Mouse (Mus musculus) kidney, adult 9 months (tissue): ENCODE data around the gene Ascl2.

Experiments used
- DNase-seq: peaks from one replicate; pipeline ENCODE4 v3.0.0; 2022

Gene Ascl2

DNA sequence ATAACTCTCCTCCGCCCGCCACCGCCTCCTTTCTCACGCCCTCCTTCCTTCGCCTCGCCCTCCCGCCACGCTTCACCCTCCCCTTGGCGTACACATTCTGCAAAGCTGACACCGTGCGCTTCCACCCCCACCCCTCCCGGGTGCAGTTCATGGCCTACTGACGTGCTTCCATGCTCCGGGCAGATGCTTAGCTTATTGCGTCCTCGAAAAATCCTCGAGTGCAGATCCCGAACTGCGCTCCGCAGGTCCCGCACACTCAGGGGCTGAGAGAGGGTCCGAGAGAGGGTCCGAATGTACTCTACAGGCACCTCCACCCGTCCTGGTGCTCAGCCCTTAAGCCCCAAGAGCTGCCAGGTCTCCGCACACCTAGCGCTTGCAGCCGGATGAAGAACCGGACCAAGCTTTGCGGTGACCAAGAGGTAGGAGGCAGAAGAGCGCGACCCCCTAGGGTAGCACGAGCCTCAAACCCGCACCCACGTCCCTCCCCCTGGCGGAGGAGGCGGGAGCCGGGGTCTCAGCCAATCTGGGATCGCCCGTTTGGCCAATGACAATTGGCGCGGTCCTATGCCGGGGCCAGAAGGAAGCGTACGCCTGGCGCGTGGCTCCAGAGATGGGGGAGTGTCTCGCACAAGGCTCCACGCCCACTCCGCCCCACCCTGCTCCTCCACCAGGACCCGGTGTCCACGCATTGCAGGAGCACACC lies at the start of gene Ascl2:
Ascl2 (minus strand) TSS at position 456 of the 703 bp plus-strand sequence.
- DNase-seq, result no peak

DNA sequence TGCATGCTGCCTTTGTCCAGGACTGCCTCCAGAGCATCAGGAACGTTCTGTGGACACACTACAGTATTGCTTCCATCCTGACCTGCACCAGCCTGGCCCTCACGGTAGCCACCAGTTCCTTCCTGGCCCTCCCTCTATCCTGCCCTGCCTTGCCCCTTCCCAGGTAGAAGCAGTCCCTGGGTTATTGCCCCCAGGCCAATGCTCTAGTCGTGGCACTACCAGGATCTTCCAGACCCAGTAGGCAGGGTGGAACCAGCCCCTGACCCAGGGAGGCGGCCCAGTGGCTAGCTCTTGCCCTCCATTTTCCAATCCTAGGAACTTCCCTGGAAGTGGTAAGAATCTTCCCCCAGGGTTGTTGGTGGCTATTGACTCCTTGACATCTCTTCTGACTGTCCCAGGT lies 48.1 kb upstream of the Ascl2 start:
- no peak for DNase-seq

DNA sequence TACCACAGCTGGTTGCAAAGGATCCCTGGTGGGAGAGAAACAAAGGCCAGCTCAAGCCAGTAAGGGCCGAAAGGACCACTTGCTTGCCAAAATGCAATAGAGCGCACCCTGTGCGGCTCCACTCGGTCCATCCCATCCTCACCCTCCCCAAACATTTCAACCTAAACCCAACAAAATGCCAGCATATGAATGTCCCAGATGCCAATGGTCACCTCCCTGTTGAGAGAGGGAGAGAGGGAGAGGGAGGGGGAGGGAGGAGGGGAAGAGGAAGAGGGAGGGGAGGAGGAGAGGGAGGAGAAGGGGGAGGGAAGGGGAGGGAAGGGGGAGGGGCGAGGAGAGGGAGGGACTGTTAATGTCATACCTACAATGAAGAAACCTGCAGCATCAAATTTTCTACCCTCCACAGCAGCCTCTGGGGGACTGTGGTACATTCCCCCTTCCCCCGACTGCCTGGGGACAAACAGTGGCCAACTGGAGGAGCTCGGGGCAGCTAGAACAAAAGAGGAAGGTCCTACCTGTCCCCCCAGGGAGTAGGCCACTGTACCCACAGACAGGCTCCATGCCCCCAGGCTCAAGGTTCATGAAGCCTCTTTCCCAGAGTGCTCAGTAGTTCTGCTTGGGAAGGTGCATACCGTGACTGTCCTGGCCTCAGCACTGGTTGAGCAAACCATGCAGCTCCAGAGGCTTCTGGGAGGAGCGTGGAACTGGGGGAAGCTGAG lies 47.5 kb upstream of the Ascl2 start:
- no peak for DNase-seq

DNA sequence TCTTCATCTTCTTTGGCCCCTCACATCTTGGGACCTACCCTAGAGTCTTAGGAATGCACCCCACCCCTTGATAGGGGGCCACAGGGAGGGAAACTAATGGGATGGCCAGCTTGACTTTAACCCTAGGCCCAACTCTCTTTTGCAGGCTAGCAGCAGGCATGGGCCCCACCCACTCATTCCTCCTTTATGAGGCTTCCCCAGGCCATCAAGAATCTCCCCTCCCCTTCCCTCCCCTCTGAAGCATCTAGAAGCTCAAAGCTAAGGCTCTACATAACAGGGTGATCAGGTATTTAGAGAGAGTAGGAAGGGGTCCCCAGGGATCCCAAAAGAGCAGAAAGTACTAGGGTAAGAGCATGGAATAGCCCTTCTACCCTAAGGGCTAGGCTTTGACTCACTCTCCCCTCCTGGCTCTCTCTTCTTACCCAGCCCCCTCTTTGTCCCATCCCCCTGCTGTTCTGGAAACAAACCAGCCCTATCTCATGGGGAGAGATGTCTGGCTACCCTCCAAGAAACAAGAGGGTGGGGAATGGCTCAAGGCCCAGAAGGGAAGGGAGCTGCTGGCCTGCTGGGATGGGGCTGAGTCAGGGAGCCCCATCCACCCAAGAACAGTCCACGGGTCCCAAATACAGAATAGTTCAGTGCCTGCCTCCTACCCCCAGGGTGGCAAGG lies 46.8 kb upstream of the Ascl2 start:
- DNase-seq, result peak; percentile 76

DNA sequence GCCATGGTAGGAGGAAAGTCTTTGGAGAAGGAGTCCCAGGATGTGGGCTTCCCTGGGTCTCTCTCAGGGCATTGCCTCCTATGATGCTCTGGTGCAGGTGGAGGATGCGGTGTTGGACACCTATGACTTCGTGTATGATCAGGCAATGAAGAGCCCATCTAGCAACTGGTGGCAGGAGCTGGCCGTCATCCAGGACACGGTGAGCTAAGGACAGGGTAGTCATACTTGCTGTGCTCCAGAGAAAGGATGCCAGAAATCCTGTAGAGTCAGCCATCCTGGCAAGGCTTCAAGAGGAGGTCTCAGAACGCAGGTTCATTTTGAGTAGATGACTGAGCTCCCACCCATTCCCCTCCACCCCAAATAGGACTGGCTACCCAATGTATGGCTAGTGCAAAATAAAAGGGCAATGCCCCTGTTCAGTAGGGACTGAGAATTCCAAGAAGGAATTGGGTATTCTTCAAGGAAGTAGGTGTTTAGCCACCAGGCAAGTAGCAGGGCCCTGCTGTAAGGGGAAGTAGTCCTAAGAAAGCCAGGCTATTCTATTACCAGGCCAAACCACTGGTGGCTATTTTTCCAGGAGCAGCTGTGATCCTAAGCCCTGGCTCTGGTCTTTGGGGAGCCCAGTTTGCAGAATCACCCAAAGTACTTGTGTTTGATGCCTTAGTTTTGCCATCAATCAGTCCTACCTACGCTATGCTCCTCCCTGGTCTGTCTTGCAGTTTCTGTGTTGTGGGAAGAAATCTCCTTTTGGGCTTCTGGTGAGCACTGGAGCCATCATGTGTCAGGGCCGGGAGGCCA lies 46.0 kb upstream of the Ascl2 start:
- DNase-seq, result no peak

DNA sequence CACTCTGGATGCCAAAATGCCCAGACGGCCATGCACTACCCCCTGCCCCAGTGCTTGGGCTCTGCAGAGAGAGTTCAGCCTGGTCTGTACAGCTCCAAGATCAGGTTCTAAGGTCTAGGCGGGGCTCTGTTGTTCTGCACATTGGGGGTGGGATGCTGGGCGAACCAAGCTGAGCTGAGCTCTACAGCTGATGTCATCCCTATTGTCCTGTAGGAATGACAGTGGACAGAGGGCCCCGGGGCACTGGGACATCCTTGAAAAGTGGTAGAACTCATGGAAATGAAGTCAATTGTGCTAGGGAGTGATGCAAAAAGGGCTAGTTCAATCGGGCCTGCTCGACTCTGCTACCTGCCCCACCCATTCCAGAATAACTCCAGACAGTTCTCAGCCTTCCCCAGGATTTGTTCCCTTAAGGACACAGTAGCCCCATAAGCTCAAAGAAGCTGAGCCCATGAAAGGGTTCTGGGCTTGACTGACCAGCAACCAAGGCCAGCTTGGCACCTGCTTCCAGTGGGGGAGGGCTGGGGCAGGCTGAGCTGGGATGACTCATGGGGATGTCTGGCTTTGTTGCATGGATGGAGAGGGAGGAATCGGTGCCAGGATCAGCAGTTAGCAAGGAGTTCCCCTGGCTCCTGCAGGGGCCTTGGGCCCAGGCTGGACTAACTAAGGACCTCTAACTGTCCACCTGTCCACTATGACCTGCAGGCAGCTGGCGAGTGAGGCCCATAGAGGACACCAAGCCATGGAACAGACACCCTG lies 44.5 kb upstream of the Ascl2 start:
- DNase-seq, result no peak

DNA sequence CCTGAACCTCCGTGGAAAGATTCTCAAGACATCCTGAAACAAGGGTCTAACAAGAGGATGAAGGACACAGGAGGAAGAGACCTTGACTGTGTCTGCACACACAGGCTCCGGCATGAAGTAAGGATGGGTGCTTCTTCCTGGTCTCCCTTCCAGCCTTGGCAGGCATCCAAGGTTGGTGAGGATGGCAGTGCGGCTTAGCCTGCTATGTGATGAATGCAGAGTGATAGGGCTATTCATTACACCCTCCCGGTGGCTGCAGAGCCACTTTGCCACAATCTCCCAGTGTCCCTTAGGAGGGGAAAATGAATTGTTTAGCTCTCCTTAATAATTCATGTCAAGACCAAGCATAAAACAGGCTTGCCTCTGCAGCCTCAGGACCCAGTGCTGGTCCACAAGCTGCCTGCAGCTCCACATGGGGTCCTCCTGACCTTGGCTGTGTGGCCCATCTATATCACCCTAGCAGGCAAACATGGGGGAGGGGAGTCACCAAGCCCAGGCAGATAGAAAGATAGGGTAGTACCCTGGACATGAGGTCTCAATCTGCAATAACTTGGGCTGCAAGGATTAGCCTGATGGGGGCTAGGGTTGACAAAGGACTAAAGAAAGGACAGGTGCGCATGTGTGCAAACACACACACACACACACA lies 43.3 kb upstream of the Ascl2 start:
- no peak for DNase-seq

DNA sequence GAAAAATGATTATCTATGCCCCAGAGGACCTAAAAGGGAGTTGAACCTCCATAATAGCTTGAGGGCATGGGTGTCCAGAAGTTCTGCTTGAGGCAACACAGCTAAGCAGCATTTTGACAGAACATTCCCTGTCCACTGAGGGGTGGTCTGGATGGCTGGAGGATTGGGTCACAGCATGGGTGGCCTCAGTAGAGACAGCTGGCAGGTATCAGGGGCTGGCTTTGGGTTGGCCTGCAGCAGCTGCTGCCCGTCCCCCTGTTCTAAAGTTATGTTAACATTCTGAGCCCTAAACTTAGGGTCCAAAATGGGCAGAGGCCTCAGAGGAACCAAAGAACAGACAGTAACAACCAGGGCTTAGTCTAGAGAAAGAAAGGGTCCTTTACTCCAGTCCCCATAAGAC lies 42.2 kb upstream of the Ascl2 start:
- DNase-seq, result no peak

DNA sequence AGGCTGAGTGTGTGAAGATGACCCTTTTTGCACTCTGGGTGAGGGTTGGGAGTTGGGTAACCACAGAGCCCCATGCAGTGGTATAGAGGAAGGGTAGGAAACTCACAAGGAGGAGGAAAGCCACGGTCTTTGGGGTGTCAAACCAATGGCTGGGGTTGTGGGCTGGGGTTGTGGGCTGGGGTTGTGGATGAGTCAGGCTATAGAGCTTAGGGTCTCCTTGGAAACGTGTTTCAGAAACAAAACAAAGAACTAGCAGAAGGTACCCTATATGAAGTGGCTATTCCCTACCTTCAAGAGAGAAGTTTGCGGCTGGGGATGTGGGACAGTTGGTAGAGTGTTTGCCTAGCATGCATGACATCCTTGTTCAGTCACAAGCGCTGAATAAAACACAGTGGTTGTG lies 40.9 kb upstream of the Ascl2 start:
- no peak for DNase-seq

DNA sequence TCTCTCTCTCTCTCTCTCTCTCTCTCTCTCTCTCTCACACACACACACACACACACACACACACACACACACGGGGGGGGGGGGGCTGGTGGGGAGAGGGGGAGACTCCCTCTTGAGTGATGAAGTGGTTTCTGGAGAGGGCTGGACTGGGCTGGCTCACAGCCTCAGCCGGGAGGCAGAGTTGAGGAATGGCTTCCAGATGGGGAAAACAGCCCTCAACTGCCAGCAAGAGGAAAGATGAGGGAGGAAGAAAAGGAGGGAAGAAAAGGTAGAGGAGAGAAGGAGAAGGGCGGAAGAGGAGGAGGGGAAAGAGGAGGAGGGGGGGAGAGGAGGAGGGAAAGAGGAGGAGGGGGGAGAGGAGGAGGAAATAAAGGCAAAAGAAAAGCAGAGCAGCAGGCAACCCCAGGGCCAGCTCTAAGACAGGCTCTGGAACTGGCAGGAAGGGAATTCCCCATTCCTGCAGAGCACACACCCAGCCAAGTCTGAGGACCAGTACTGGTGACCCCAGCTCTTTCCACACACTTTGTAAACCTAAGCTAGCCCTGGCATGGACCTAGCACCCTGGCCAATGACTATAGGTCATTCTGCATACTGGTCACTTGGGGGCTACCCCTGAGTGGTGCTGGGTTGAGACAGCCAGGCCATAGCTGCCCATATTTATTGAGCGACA lies 40.1 kb upstream of the Ascl2 start:
- DNase-seq, result peak; percentile 41

DNA sequence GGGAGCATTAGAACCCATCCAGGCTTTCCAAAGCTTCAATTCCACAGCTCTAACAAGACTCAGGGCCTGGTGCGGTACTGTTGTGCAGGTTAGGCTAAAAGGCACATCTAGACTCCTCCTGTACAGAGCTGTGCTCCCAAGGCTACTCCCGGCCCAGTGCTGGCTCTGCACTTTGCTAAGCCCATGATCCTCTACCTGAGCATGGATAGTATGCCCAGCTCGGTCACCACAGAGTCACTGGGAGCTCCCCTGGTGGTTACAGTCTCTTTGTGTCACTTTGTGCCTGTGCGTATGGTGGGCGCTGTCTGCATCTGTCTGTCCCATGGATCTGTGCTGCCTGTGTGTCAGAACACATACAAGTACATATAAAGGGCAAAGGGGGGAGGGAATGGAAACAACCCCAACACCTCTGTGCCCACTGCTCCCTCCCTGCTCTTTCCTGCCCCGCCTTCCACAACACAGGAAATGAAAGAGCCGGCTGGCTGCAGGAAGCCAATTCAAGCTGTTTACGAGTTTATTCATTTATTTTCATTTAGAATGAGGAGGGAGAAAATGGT lies 39.4 kb upstream of the Ascl2 start:
- DNase-seq, result peak; percentile 83

DNA sequence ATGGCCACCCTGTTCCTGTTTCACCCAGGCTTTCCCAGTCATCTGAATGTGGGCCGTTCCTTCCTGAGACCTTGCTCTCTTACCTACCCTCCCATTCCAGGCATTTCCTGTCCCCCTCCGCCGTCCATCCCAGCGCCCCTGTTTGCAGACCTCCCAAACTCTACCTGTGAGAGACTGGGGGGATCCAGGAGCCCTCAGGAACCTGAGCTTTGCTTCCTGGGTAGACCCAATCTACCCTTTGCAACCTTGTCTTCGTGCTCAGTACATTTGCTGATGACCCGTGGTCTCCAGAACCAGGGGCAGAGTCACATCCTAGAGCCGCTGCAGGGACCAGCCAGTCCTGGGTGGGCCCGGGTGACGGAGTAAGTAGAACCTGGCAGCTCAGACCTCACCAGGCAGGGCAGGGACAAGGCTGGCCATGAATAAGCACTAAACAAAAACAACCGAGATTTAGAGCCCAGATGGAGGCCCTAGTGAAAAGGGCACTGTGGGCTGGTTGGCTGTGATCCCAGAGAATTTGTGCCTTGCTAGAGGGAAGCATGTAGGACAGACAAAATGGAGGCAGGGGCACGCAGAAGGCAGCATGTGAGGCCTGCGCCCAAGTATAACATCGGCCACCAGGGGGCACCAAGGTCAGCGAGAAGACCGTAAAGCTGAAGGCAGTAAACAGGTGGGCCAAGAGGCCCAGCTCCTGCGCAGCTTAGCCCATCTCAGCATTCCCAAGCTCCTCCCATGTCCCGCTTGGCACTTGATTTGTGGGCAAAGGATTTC lies 38.7 kb upstream of the Ascl2 start:
- peak; percentile 96 for DNase-seq

DNA sequence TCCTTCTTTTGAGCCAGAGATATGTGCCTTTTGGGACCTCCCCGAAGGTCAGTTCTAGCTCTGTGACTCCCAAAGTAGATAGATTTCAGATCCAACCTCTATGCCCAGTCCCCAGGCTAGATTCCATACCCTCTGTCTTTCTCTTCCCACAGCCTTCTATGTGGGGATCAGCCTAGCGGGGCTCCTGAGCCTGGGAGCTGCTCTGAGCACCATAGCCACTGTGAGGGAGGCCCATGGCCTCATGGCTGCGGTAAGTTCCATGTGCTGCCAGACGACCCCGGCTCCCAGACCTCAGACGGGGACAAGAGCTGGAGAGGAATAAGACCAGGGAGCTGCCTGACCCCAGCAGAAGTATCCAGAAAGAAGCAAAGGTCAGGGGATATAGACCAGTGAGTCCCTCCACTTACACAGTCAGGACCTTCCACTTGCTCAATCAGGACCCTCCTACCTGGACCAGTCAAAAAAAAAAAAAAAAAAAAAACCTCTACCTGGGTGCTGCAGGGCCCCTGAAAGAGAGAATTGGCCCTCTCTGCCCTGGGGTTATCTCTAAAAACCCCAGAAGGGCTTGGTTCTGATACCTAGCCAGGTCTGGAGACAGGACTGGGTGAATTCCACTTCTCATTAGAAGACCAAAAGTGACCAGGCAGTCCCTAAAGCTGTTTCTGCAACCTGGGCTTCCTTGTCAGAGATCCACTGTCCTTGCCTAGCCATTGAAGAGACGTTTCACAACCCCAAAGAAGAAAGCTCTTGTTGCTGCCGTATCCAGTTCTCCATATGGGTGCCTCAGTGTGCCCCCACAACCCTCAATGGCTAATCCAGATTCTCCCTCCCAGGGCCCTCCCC lies 37.9 kb upstream of the Ascl2 start:
- DNase-seq, result no peak

DNA sequence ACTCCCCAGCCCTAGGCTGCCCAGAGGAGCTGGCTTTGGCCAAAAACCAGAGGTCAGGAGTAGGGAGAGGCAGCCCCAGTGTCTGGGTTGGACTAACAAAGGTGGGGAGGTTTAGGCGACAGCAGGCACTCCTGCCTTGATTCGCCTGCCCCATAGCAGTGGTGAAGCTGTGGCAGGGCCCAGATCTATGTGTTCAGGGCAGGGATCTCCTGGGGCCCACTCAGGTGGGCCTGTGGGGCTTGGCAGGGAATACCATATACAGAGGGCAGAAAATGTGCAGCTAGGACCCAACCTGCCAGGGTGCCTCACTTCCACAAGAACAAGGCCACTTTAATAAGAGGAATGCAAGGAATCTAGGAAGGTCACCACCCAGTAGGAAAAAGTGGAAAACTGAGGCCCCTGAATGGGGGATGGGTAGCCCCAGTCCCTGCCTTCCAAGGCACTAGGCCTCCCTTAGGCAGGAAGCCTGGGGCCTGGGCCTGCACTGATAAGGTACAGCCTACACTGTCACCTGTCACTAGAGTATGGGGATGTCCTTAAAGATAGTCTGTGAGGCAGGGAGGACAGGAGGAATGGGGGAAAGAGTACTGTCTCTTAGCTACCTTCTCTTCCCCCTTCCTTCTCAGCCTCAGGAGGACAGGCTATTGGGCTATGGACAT lies 37.2 kb upstream of the Ascl2 start:
- DNase-seq, result no peak

DNA sequence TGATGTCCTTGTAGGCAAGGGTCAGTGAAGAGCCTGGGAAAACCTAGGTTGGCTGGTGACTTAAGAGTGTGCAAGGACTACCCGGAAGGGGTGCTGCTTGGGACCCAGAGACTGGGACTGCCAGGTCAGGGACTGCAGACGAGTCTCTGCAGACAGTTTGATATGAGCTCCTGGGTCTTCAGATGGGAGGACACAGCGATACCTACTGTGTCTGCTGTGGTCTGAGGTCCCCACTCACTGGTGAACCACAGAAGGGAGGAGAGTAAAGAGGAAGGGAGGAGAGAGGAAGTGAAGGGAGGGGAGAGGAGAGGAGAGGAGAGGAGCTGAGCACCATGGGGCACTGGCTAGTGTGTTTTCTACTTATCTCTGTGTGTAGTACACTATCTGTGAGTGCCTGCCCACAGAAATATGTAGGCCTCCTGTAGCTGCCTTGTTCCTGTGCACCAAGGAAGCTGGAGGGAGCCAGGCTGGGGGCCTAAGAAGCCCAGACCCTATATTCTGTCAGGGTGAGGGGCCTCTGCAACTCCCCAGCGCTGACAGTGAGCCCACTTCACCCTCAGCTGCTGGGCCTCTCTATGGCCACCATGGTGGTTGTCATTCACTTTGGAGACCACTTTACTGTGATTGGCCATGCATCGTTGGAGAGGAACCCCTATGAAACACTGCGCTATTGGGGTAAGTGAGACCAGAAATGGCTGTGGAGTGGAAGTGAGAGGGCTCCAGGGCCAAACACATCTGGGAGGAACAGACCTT lies 36.5 kb upstream of the Ascl2 start:
- no peak for DNase-seq

DNA sequence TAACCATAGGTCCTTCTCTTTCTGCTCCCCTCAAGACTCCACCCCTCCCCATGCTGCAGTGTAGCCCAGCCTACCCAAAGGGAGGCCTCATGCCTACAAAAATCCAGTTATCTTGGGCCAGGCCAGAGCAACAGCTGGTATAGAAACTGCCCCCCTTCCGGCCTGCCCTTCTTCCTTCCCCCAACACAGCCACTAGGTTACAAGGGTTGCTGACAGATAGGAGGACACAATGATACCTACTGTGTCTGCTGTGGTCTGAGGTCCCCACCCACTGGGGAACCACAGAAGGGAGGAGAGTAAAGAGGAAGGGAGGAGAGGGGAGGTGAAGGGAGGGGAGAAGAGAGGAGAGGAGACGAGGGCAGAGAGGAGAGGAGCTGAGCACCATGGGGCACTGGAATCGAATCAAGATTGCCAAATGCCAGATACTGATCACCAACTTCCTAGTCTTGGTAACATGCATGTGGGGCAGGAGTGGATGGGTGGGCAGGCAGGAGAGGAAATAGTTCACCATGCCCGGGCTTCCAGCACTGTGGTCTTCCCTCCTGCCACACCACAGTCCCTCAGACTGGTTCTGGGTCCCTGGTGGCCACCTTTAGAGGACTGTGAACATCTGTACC lies 35.8 kb upstream of the Ascl2 start, which contains the start of gene Tspan32:
Tspan32 (plus strand) TSS at position 320 of the 617 bp plus-strand sequence.
- DNase-seq, result no peak

DNA sequence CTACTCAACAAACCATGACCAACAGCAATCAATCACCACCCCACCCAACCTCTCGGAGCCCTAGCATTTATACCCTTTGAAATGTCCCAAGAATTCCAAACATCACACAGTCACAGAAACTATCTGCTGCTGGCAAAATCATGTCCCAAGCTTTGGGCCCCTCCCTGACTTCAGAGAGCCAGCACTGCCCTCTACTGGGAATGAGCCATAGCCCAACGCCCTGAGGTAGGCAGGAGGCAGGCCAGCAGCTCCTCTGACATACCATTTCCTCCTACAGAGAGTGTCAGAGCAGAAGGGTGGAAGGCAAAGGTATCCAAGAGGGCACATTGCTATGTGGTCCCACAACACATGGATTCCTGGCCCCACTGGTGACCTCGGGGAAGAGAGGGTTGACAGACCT lies 33.6 kb upstream of the Ascl2 start:
- DNase-seq, result no peak
